Mouse (Mus musculus): Measurements from ENCODE around the gene Slitrk2. TPM values are rescaled to one million over a fixed set of nuclear protein-coding genes. Genes with fewer than 3 reads are reported as not detected.
A peak's percentile ranks its signal among the peaks of the same experiment; 100 is the strongest.

Gene Slitrk2
- polyA plus RNA-seq (2016; fragmentation: Nextera tagmentation; extraction: Ambion mirVana): 2.1 and 2.3 TPM in 2 replicates

- Histone ChIP-seq H3K36me3 (no peaks in the 10 kb centered on the region), H3K4me1 (replicated peaks) (no peaks in the 10 kb centered on the region), H3K4me2 (peak within 1 kb of the TSS; percentile 63), H3K27me3 (peaks cover 24% of the 10 kb centered on the region), H3K27ac (no peak within 1 kb of the TSS), H3K9me3 (no peaks in the 10 kb centered on the region), H3K4me3 (replicated peaks) (peak within 1 kb of the TSS; percentile 34), H3K9ac (replicated peaks) (no peak within 1 kb of the TSS)
- 14% methylated on average over 24 of the region's 25 CpGs for WGBS
- ATAC-seq (ENCODE audit: insufficient number of reproducible peaks, insufficient read depth, low FRiP score, low TSS enrichment, low read depth): no peak
Observed at GRCm38 (mm10) chrX:66648911-66649620, at the start of gene Slitrk2. Gene Slitrk2 (plus strand): TSS chrX:66649318.

GRCm38 (mm10) chrX:66605490-66605889 is 43.6 kb upstream of the Slitrk2 start:
- H3K9me3 ChIP-seq: no peaks in the 10 kb centered on the region
- no peaks in the 10 kb centered on the region for H3K27me3 ChIP-seq
- H3K4me3 ChIP-seq (replicated peaks): no peak overlapping the region
- H3K36me3 ChIP-seq: no peaks in the 10 kb centered on the region
- no peak overlapping the region for H3K4me2 ChIP-seq
- no peak overlapping the region for H3K9ac ChIP-seq (replicated peaks)
- no peaks in the 10 kb centered on the region for H3K4me1 ChIP-seq (replicated peaks)
- no peak for ATAC-seq (ENCODE audit: insufficient number of reproducible peaks, insufficient read depth, low FRiP score, low TSS enrichment, low read depth)
- WGBS: 79% methylated on average over 3 of the region's 3 CpGs
- no peak overlapping the region for H3K27ac ChIP-seq

GRCm38 (mm10) chrX:66652455-66653144 is 3.5 kb downstream of the Slitrk2 start:
- Histone ChIP-seq H3K9me3 (no peaks in the 10 kb centered on the region), H3K27ac (no peak overlapping the region), H3K27me3 (peaks cover 33% of the 10 kb centered on the region), H3K9ac (replicated peaks) (peak overlapping the region; percentile 37; the same call in 1 of the 2 replicates), H3K4me2 (peak overlapping the region; percentile 59), H3K4me1 (replicated peaks) (no peaks in the 10 kb centered on the region), H3K36me3 (no peaks in the 10 kb centered on the region), H3K4me3 (replicated peaks) (peak overlapping the region; percentile 40)
- 10% methylated on average over 21 of the region's 21 CpGs for WGBS
- ATAC-seq (ENCODE audit: insufficient number of reproducible peaks, insufficient read depth, low FRiP score, low TSS enrichment, low read depth): peak; percentile 81

- Histone ChIP-seq H3K36me3 (no peaks in the 10 kb centered on the region), H3K27ac (no peak overlapping the region), H3K9me3 (no peaks in the 10 kb centered on the region), H3K4me2 (no peak overlapping the region), H3K9ac (replicated peaks) (no peak overlapping the region), H3K27me3 (peaks cover 17% of the 10 kb centered on the region), H3K4me1 (replicated peaks) (no peaks in the 10 kb centered on the region), H3K4me3 (replicated peaks) (no peak overlapping the region)
- ATAC-seq (ENCODE audit: insufficient number of reproducible peaks, insufficient read depth, low FRiP score, low TSS enrichment, low read depth): no peak
- WGBS: 12% methylated on average over 2 of the region's 2 CpGs
Observed at GRCm38 (mm10) chrX:66657365-66657764, 8.2 kb downstream of the Slitrk2 start.

GRCm38 (mm10) chrX:66676959-66677358 is 27.8 kb downstream of the Slitrk2 start:
- no peak overlapping the region for H3K9ac ChIP-seq (replicated peaks)
- no peaks in the 10 kb centered on the region for H3K36me3 ChIP-seq
- no peaks in the 10 kb centered on the region for H3K4me1 ChIP-seq (replicated peaks)
- no peaks in the 10 kb centered on the region for H3K27me3 ChIP-seq
- no peaks in the 10 kb centered on the region for H3K9me3 ChIP-seq
- ATAC-seq (ENCODE audit: insufficient number of reproducible peaks, insufficient read depth, low FRiP score, low TSS enrichment, low read depth): no peak
- H3K27ac ChIP-seq: no peak overlapping the region
- H3K4me3 ChIP-seq (replicated peaks): no peak overlapping the region
- no peak overlapping the region for H3K4me2 ChIP-seq
- WGBS: 88% methylated on average over 4 of the region's 4 CpGs

GRCm38 (mm10) chrX:66678646-66679045 is 29.5 kb downstream of the Slitrk2 start:
- no peaks in the 10 kb centered on the region for H3K27me3 ChIP-seq
- no peaks in the 10 kb centered on the region for H3K9me3 ChIP-seq
- H3K4me2 ChIP-seq: no peak overlapping the region
- ATAC-seq (ENCODE audit: insufficient number of reproducible peaks, insufficient read depth, low FRiP score, low TSS enrichment, low read depth): no peak
- no peak overlapping the region for H3K27ac ChIP-seq
- no peak overlapping the region for H3K9ac ChIP-seq (replicated peaks)
- 34% methylated on average over 7 of the region's 7 CpGs for WGBS
- H3K4me1 ChIP-seq (replicated peaks): no peaks in the 10 kb centered on the region
- H3K36me3 ChIP-seq: no peaks in the 10 kb centered on the region
- H3K4me3 ChIP-seq (replicated peaks): no peak overlapping the region

All from limb, embryonic 12.5 days (tissue).